Mouse (Mus musculus) hindbrain, embryonic 16.5 days (tissue): Measurements from ENCODE around the gene 4930404H24Rik. TPM values are rescaled to one million over a fixed set of nuclear protein-coding genes. Genes with fewer than 3 reads are reported as not detected.

Source experiments
- ATAC-seq: fragments of 200-750 bp; cut with Nextera tagmentation; 2 replicates; pipeline ENCODE4 v1.8.0; 2017; ENCODE audit warnings: moderate TSS enrichment, moderate library complexity
- H3K27ac ChIP-seq: fragments of 300-500 bp; sonication (generic); 2 replicates; pipeline ENCODE4 v1.5.1; 2014; ENCODE audit warnings: low read depth, mild to moderate bottlenecking, control low read depth, low read length, moderate library complexity
- H3K27me3 ChIP-seq: fragments of 300-500 bp; sonication (generic); replicated peaks from 2 replicates; pipeline ENCODE4 v1.6.1; 2014; ENCODE audit warnings: low read length; ENCODE audit not compliant: control insufficient read depth, insufficient read depth
- H3K36me3 ChIP-seq: fragments of 300-500 bp; sonication (generic); 2 replicates; pipeline ENCODE4 v1.6.1; 2014; ENCODE audit warnings: mild to moderate bottlenecking, low read length, moderate library complexity, mixed read lengths; ENCODE audit not compliant: control insufficient read depth, insufficient read depth
- H3K4me1 ChIP-seq: fragments of 300-500 bp; sonication (generic); 2 replicates; pipeline ENCODE4 v1.6.1; 2014; ENCODE audit warnings: low read depth, low read length; ENCODE audit not compliant: control insufficient read depth, insufficient read depth
- H3K4me2 ChIP-seq: fragments of 300-500 bp; sonication (generic); 2 replicates; pipeline ENCODE4 v1.6.1; 2014; ENCODE audit warnings: mild to moderate bottlenecking, low read length, control low read depth, moderate library complexity
- H3K4me3 ChIP-seq: fragments of 300-500 bp; sonication (generic); 2 replicates; pipeline ENCODE4 v1.5.1; 2014; ENCODE audit warnings: mild to moderate bottlenecking, low read length, control low read depth, moderate library complexity
- H3K9ac ChIP-seq: fragments of 300-500 bp; sonication (generic); 2 replicates; pipeline ENCODE4 v1.6.1; 2014; ENCODE audit warnings: low read depth, mild to moderate bottlenecking, control low read depth, low read length, moderate library complexity
- H3K9me3 ChIP-seq: fragments of 300-500 bp; sonication (generic); 2 replicates; pipeline ENCODE4 v1.6.1; 2014; ENCODE audit warnings: mild to moderate bottlenecking, low read length, moderate library complexity; ENCODE audit not compliant: control insufficient read depth
- WGBS: fragments of 180-500 bp; shearing (Covaris S2); extraction: QIAGEN DNeasy Blood & Tissue Kit; methylation state at CpG from one replicate; pipeline ENCODE4 v1.1.7; 2014; 5-methylcytosine and 5-hydroxymethylcytosine counted together
- polyA plus RNA-seq: library from polyadenylated mRNA; unstranded; fragments of >200 nt; fragmentation: Nextera tagmentation; extraction: Ambion mirVana; gene quantifications from 2 replicates; pipeline ENCODE4 v1.2.1, GENCODE M21; 2015

The 4930404H24Rik gene
- not detected in 2 replicates for polyA plus RNA-seq

DNA sequence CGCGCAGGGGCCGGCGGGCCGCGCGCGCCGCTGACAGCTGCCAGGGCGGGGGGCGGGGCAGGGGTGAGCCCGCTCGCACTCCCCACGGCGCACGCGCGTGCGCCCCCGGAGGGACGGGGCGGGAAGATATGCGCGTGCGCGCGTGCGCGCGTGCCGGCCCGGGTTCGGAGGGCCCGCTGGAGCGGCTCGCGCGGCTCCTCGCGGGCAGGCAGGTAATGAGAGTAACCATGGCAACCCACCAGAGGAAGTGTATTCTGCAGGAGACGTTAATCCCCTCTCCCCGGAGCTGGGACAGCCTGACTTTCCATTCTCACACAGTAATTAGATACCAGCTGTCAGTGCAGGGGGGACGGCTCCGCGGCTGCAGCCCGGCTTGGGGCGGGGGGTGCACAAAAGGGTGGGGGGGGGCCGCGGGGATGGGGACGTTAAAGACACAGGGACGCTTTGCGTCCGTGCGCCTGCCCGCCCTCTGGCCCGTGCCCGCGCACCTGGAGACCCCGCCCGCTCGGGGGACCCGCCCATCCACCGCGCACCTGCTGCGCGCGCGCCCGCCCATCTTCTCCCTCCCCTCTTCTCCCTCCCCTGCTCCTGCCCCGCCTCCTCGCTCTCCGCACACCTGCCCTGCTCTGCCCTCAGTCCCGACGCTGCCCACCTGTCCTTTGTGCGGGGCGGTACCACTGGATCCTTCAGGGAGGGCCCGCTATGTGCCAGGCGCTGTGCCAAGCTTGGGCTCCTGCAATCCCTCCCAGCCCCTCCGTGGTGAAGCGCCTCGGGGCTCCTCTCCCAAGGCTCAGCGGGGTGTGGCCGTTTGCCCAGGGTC lies at the start of gene 4930404H24Rik:
Gene 4930404H24Rik (plus strand): TSS at position 218 of the 820 bp plus-strand sequence.
- peak within 1 kb of the TSS; percentile 94 for H3K27ac ChIP-seq
- under 1% methylated on average over 55 of the region's 83 CpGs for WGBS
- peak within 1 kb of the TSS; percentile 91 for H3K9ac ChIP-seq
- H3K4me3 ChIP-seq: peak within 1 kb of the TSS; percentile 59
- H3K27me3 ChIP-seq: no peaks in the 10 kb centered on the region
- H3K4me2 ChIP-seq: peak within 1 kb of the TSS; percentile 81
- H3K4me1 ChIP-seq: peaks cover 54% of the 10 kb centered on the region
- peak; percentile 87 for ATAC-seq
- H3K9me3 ChIP-seq: no peaks in the 10 kb centered on the region
- H3K36me3 ChIP-seq: no peaks in the 10 kb centered on the region

DNA sequence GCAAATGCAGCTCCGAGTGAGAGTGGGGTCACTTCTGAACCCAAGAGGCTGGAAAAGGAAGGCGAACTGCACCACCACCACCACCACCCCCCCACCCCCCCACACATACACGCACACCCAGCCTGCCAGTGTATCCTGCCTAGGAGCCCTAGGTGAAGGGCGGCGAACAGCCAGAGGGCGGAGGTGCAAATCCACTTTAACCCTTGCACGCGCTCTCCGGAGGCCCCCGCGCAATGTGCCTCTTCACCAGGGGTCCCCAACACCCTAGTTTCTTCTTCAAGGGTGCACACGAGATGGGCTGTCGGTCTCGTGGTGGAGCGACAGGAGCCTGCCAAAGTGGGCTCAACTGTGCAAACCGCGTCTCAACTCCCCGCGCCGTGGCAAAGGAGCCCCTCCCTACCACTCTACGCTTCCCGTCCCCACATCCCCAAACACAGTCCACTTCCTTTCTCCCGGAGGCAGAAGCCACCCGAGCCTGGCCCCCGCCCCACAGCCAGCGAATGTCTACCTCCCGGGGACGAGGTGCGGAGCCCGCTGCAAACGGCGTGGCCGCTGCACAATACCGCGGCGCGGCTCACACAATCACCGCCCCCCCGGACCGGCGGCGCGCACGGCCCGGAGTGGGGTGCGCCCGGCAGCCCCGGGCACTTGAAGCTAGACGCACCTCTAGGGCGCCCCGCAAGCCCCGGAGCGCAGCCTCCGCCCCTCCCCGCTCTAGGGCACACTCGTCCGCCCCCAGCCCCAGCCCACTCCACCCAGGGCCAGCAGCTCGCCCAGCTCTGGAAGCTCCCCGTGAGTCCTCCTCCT lies 49.0 kb upstream of the 4930404H24Rik start:
- Histone ChIP-seq H3K4me2 (peak overlapping the region; percentile 96), H3K27me3 (no peaks in the 10 kb centered on the region), H3K36me3 (no peaks in the 10 kb centered on the region), H3K4me3 (peak overlapping the region; percentile 85), H3K9ac (peak overlapping the region; percentile 94), H3K27ac (peak overlapping the region; percentile 96), H3K9me3 (no peaks in the 10 kb centered on the region), H3K4me1 (peaks cover 38% of the 10 kb centered on the region)
- peak; percentile 50 for ATAC-seq
- WGBS: under 1% methylated on average over 42 of the region's 59 CpGs

DNA sequence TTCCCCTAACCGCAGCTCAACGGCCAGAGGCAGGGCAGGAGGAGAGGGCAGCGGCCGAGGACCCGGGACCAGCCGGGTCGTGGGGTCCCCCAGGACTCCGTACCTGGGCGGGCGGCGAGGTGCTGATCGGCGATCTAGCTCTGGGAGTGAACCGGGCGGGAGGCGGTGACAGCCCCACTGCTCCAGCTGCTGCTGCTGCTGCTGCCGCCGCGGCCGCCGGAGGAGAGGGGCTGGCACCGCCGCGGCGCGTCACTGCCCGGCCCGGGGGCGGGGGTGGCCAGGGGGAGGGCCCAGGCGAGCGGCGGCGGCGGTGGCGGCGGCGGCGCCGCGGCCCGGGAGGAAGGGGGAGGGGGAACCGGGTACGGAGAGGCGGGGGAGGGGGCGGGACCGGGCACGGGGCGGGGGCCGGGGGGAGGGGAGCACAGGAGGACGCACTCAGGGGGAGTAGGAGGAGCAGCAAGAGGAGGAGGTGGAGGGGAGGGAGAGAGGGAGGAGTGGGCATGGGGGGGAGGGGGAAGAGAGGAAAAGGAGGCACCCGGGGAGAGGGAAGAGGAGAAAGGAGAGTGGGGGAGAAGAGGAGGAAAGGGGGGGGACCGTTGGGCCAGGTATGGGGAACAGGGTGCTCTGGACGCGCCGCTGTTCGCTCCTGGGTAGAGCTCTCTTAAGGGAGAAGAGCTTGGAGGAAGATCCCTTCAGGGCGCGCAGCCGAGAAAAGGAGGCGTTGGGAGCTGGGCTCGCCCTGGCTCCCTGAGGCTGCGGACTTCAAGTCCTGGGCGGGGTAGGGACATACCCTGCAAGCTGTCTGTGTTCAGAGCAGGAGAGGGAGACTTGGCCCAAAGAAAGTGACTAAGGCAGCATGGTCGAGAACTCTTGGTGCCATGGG lies 48.1 kb upstream of the 4930404H24Rik start:
- under 1% methylated on average over 35 of the region's 64 CpGs for WGBS
- Histone ChIP-seq H3K27ac (peak overlapping the region; percentile 96), H3K27me3 (no peaks in the 10 kb centered on the region), H3K4me2 (peak overlapping the region; percentile 96), H3K9me3 (no peaks in the 10 kb centered on the region), H3K4me3 (peak overlapping the region; percentile 85), H3K9ac (peak overlapping the region; percentile 94), H3K36me3 (no peaks in the 10 kb centered on the region), H3K4me1 (peaks cover 35% of the 10 kb centered on the region)
- ATAC-seq: peak; percentile 68

DNA sequence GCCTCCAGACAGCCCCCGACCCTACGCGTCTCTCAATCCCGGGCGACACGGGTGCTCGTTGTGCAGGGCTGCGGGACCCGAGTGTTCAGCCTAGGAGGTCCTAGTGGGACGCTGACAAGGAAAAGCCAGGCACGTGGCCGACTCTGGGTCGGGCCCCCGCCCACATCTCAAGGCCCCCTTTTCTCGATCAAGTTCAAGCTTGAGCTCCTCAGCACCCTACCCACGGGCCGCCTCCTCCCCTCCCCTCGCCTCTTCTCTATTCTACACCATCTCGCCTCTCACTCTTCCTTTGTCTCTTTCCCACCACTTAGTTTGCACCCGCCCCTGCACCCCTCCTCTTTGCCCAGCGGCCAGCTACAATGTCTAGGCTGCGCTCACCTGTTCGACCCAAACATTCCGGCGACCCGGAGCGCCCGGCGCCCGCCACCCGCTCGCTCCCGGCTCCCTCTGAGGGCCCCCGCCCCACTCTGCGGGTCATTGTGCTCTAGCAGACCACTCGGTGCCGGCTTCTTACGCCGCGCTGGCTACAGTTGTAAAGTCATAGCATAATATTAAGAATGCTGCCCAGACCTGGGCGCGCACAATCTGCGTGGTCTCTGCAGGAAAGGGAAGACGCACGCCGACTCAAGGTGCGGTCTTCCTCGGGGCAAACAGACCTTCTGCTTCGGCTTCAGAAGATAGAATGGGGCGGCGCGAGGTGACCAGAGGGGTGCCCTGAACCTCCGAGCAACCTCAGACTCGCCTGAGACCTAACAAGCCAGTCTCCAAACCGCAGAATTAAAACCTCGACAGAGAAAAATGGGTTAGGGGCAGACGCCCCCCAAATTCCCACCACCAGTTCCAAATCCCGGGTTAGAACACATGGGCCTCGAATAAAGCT lies 47.2 kb upstream of the 4930404H24Rik start:
- peak overlapping the region; percentile 96 for H3K27ac ChIP-seq
- H3K4me2 ChIP-seq: peak overlapping the region; percentile 96
- peak overlapping the region; percentile 94 for H3K9ac ChIP-seq
- peak overlapping the region; percentile 85 for H3K4me3 ChIP-seq
- H3K36me3 ChIP-seq: no peaks in the 10 kb centered on the region
- under 1% methylated on average over 59 of the region's 59 CpGs for WGBS
- peak; percentile 62 for ATAC-seq
- H3K4me1 ChIP-seq: peaks cover 32% of the 10 kb centered on the region
- no peaks in the 10 kb centered on the region for H3K27me3 ChIP-seq
- H3K9me3 ChIP-seq: no peaks in the 10 kb centered on the region

DNA sequence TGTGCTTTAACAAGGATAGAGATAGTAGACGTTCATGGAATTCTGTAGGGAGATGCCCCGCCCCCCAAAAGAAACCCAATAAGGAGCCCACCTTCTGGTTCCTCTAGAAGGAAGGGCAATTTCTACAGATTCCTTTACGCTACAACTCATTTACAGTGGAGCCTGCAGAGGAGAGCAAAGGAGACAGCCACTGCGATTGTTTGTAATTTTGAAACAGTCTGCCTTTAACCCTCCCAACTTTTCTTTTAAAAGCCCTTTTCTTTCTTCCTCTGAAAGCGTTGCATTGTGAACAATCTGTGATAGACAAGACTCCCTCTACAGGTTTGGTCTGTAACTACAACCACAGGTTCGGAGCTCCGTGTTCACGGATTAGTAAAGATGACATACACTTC lies 46.6 kb upstream of the 4930404H24Rik start:
- Histone ChIP-seq H3K4me1 (peaks cover 26% of the 10 kb centered on the region), H3K9me3 (no peaks in the 10 kb centered on the region), H3K9ac (peak overlapping the region; percentile 94), H3K4me2 (peak overlapping the region; percentile 96), H3K36me3 (no peaks in the 10 kb centered on the region), H3K4me3 (peak overlapping the region; percentile 85), H3K27ac (peak overlapping the region; percentile 96), H3K27me3 (no peaks in the 10 kb centered on the region)
- no peak for ATAC-seq
- WGBS: under 1% methylated on average over 8 of the region's 8 CpGs

DNA sequence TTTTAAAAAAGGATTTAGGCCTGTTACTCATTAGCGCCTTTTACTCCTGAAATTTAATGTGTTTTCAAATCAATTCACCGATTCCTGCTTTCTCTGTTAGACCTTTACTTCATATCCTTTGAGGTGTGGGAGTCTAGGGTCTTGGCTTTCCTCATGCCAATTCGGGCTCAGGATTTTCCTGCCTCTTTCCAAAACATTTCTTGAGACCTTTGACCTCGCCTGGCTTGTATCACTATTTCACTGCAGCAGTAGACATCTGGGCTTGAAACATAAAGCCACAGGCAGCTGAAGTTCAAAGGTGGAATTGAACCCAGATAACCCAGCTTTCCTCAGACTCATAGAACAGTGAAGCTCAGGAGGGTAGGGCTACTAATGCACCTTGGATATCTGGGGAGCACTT lies 46.1 kb upstream of the 4930404H24Rik start:
- WGBS: 24% methylated on average over 4 of the region's 4 CpGs
- no peak overlapping the region for H3K4me3 ChIP-seq
- no peak overlapping the region for H3K9ac ChIP-seq
- peaks cover 21% of the 10 kb centered on the region for H3K4me1 ChIP-seq
- no peaks in the 10 kb centered on the region for H3K9me3 ChIP-seq
- no peak overlapping the region for H3K4me2 ChIP-seq
- H3K27me3 ChIP-seq: no peaks in the 10 kb centered on the region
- H3K27ac ChIP-seq: peak overlapping the region; percentile 96
- H3K36me3 ChIP-seq: no peaks in the 10 kb centered on the region
- no peak for ATAC-seq

DNA sequence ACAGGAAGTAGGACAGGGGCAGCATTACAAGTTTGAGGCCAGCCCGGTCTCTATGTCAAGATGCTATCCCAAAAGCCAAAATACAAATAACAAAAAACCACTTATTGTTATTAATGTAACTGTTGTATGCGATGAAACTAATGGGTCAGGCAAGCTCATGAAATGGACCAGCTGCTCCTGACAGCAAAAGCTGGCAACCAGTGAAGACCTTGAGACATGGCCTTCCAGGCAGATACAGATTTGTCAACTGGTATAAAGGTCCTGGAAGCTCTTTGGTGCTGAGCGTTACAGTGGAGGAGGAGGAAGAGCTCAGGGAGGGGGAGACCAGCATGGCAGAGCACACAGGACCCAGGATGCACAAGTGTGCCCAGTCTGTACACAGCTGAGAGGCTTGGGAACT lies 44.9 kb upstream of the 4930404H24Rik start:
- H3K27me3 ChIP-seq: no peaks in the 10 kb centered on the region
- H3K9ac ChIP-seq: no peak overlapping the region
- H3K4me3 ChIP-seq: no peak overlapping the region
- no peak for ATAC-seq
- no peak overlapping the region for H3K27ac ChIP-seq
- H3K4me2 ChIP-seq: no peak overlapping the region
- 88% methylated on average over 3 of the region's 3 CpGs for WGBS
- H3K4me1 ChIP-seq: peaks cover 9% of the 10 kb centered on the region
- H3K36me3 ChIP-seq: no peaks in the 10 kb centered on the region
- no peaks in the 10 kb centered on the region for H3K9me3 ChIP-seq

DNA sequence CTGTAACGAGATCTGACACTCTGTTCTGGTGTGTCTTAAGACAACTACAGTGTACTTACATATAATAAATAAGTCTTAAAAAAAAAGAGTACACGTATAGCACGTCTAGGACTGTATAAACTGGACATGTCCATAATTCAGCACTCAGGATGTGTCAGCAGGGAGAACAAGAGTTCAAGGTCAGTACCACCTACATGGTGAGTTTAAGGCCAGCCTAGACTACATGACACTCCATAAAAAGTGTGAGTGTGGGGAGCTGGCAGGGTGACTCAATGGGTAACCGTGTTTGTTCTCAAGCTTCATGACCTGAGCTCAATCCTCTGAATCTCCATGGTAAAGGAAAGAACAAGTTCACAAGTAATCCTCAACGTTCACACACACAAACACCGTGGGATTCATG lies 44.1 kb upstream of the 4930404H24Rik start:
- H3K4me1 ChIP-seq: peaks cover 5% of the 10 kb centered on the region
- ATAC-seq: no peak
- 88% methylated on average over 6 of the region's 6 CpGs for WGBS
- H3K9me3 ChIP-seq: no peaks in the 10 kb centered on the region
- H3K36me3 ChIP-seq: no peaks in the 10 kb centered on the region
- H3K27ac ChIP-seq: no peak overlapping the region
- H3K4me2 ChIP-seq: no peak overlapping the region
- no peaks in the 10 kb centered on the region for H3K27me3 ChIP-seq
- no peak overlapping the region for H3K9ac ChIP-seq
- no peak overlapping the region for H3K4me3 ChIP-seq
